Mouse (Mus musculus): ENCODE data around the gene Whrn. TPM values are rescaled to one million over a fixed set of nuclear protein-coding genes. Genes with fewer than 3 reads are reported as not detected.

Gene Whrn
- polyA plus RNA-seq, 1 experiment from 2014 or later: 3.1 TPM

- no peak overlapping the region for H3K4me2 ChIP-seq (ENCODE audit: low read length)
- WGBS: 49% methylated on average over 8 of the region's 8 CpGs
- H3K27ac ChIP-seq (replicated peaks in 1 of 2; ENCODE audit: control insufficient read depth in 1 of 2, insufficient read depth in 1 of 2, low read depth in 2 of 2, low read length in 2 of 2): no peak overlapping the region
- H3K9ac ChIP-seq (ENCODE audit: low read length): no peak overlapping the region
- no peak overlapping the region for H3K4me3 ChIP-seq (ENCODE audit: control insufficient read depth in 1 of 2, insufficient read depth in 1 of 2, low read depth in 1 of 2, low read length in 2 of 2)
- H3K9me3 ChIP-seq (ENCODE audit: control insufficient read depth, low read length): no peaks in the 10 kb centered on the region
- ATAC-seq (ENCODE audit: insufficient number of reproducible peaks, insufficient read depth, low FRiP score, low read depth): no peak
- no peaks in the 10 kb centered on the region for H3K27me3 ChIP-seq (ENCODE audit: control insufficient read depth, insufficient read depth, low read length)
- H3K4me1 ChIP-seq (ENCODE audit: control insufficient read depth in 2 of 2, insufficient read depth in 2 of 2, low read length in 2 of 2): peaks cover 6 to 13% of the 10 kb centered on the region in 2 experiments; a peak in 2 of 4 replicates
- H3K36me3 ChIP-seq (ENCODE audit: control insufficient read depth, insufficient read depth, low read length): peaks cover 16% of the 10 kb centered on the region
These were observed 106.5 kb downstream of the Whrn start for GRCm38 (mm10) chr4:63389121-63389886.

- no peaks in the 10 kb centered on the region for H3K27me3 ChIP-seq (ENCODE audit: control insufficient read depth, insufficient read depth, low read length)
- peaks cover 6 to 13% of the 10 kb centered on the region in 2 experiments; a peak in 2 of 4 replicates for H3K4me1 ChIP-seq (ENCODE audit: control insufficient read depth in 2 of 2, insufficient read depth in 2 of 2, low read length in 2 of 2)
- H3K9ac ChIP-seq (ENCODE audit: low read length): no peak overlapping the region
- H3K9me3 ChIP-seq (ENCODE audit: control insufficient read depth, low read length): no peaks in the 10 kb centered on the region
- 76% methylated on average over 6 of the region's 6 CpGs for WGBS
- no peak overlapping the region for H3K4me2 ChIP-seq (ENCODE audit: low read length)
- H3K36me3 ChIP-seq (ENCODE audit: control insufficient read depth, insufficient read depth, low read length): peaks cover 14% of the 10 kb centered on the region
- H3K4me3 ChIP-seq (ENCODE audit: control insufficient read depth in 1 of 2, insufficient read depth in 1 of 2, low read depth in 1 of 2, low read length in 2 of 2): no peak overlapping the region
- ATAC-seq (ENCODE audit: insufficient number of reproducible peaks, insufficient read depth, low FRiP score, low read depth): no peak
- H3K27ac ChIP-seq (replicated peaks in 1 of 2; ENCODE audit: control insufficient read depth in 1 of 2, insufficient read depth in 1 of 2, low read depth in 2 of 2, low read length in 2 of 2): no peak overlapping the region
These were observed 107.8 kb downstream of the Whrn start for GRCm38 (mm10) chr4:63388029-63388428.

GRCm38 (mm10) chr4:63385784-63386183 is 110.0 kb downstream of the Whrn start:
- no peaks in the 10 kb centered on the region for H3K9me3 ChIP-seq (ENCODE audit: control insufficient read depth, low read length)
- H3K4me2 ChIP-seq (ENCODE audit: low read length): no peak overlapping the region
- WGBS: 78% methylated on average over 11 of the region's 11 CpGs
- H3K4me1 ChIP-seq (ENCODE audit: control insufficient read depth in 2 of 2, insufficient read depth in 2 of 2, low read length in 2 of 2): peaks cover 0 to 4% of the 10 kb centered on the region in 2 experiments; a peak in 1 of 4 replicates
- H3K4me3 ChIP-seq (ENCODE audit: control insufficient read depth in 1 of 2, insufficient read depth in 1 of 2, low read depth in 1 of 2, low read length in 2 of 2): no peak overlapping the region
- peaks cover 25% of the 10 kb centered on the region for H3K36me3 ChIP-seq (ENCODE audit: control insufficient read depth, insufficient read depth, low read length)
- H3K27me3 ChIP-seq (ENCODE audit: control insufficient read depth, insufficient read depth, low read length): no peaks in the 10 kb centered on the region
- no peak overlapping the region for H3K27ac ChIP-seq (replicated peaks in 1 of 2; ENCODE audit: control insufficient read depth in 1 of 2, insufficient read depth in 1 of 2, low read depth in 2 of 2, low read length in 2 of 2)
- no peak for ATAC-seq (ENCODE audit: insufficient number of reproducible peaks, insufficient read depth, low FRiP score, low read depth)
- H3K9ac ChIP-seq (ENCODE audit: low read length): no peak overlapping the region

DNA sequence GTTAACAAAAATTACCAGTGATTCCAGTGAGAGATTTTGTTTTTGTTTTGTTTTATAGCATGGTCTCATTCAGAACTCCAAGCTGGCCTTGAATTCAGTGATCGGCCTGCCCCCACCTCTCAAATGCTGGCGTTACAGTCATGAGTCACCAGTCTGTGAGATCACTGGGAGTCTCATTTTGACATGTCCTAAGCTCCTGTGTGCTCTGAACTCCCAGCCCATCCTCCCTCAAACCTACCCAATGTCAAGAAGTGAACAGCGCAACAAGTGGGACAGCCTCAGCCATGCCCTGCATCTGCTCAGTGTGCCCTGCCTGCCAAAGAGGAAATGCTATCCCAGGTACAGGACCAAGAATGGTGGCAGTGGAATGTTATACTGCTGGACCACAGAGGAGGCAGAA is 110.5 kb downstream of the Whrn start:
- Histone ChIP-seq H3K4me1 (ENCODE audit: control insufficient read depth in 2 of 2, insufficient read depth in 2 of 2, low read length in 2 of 2) (peaks cover 0 to 4% of the 10 kb centered on the region in 2 experiments; a peak in 1 of 4 replicates), H3K27ac (replicated peaks in 1 of 2; ENCODE audit: control insufficient read depth in 1 of 2, insufficient read depth in 1 of 2, low read depth in 2 of 2, low read length in 2 of 2) (no peak overlapping the region), H3K36me3 (ENCODE audit: control insufficient read depth, insufficient read depth, low read length) (peaks cover 30% of the 10 kb centered on the region), H3K9ac (ENCODE audit: low read length) (no peak overlapping the region), H3K4me3 (ENCODE audit: control insufficient read depth in 1 of 2, insufficient read depth in 1 of 2, low read depth in 1 of 2, low read length in 2 of 2) (no peak overlapping the region), H3K4me2 (ENCODE audit: low read length) (no peak overlapping the region), H3K27me3 (ENCODE audit: control insufficient read depth, insufficient read depth, low read length) (no peaks in the 10 kb centered on the region), H3K9me3 (ENCODE audit: control insufficient read depth, low read length) (no peaks in the 10 kb centered on the region)
- 74% methylated on average over 3 of the region's 3 CpGs for WGBS
- no peak for ATAC-seq (ENCODE audit: insufficient number of reproducible peaks, insufficient read depth, low FRiP score, low read depth)

- Histone ChIP-seq H3K4me3 (ENCODE audit: control insufficient read depth in 1 of 2, insufficient read depth in 1 of 2, low read depth in 1 of 2, low read length in 2 of 2) (no peak overlapping the region), H3K36me3 (ENCODE audit: control insufficient read depth, insufficient read depth, low read length) (peaks cover 37% of the 10 kb centered on the region), H3K9ac (ENCODE audit: low read length) (no peak overlapping the region), H3K4me1 (ENCODE audit: control insufficient read depth in 2 of 2, insufficient read depth in 2 of 2, low read length in 2 of 2) (peaks cover 0 to 2% of the 10 kb centered on the region in 2 experiments; a peak in 1 of 4 replicates), H3K9me3 (ENCODE audit: control insufficient read depth, low read length) (no peaks in the 10 kb centered on the region), H3K27me3 (ENCODE audit: control insufficient read depth, insufficient read depth, low read length) (no peaks in the 10 kb centered on the region), H3K4me2 (ENCODE audit: low read length) (no peak overlapping the region), H3K27ac (replicated peaks in 1 of 2; ENCODE audit: control insufficient read depth in 1 of 2, insufficient read depth in 1 of 2, low read depth in 2 of 2, low read length in 2 of 2) (no peak overlapping the region)
- ATAC-seq (ENCODE audit: insufficient number of reproducible peaks, insufficient read depth, low FRiP score, low read depth): no peak
- WGBS: 81% methylated on average over 4 of the region's 4 CpGs
These were observed 111.5 kb downstream of the Whrn start for GRCm38 (mm10) chr4:63384262-63384661.

DNA sequence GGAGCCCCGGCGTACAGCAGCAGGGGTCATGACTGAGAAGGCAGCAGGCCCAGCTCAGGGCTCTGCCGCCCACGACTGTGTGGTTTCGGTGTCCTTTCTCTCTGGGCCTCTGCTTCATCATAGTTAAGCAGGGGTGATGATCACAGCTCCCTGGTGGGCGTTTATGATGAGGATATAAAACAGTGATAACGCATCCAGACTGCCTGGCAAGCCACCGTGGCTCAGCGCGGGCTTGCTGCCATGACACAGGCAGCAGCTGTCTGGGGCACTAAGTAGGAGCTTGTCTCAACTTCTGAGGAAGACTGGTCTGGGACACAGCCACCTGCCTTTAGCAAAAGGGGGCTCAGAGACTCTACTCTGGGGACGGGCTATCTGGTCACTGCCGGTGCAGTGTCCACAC is 112.3 kb downstream of the Whrn start:
- H3K4me2 ChIP-seq (ENCODE audit: low read length): no peak overlapping the region
- H3K9ac ChIP-seq (ENCODE audit: low read length): no peak overlapping the region
- no peak for ATAC-seq (ENCODE audit: insufficient number of reproducible peaks, insufficient read depth, low FRiP score, low read depth)
- H3K4me3 ChIP-seq (ENCODE audit: control insufficient read depth in 1 of 2, insufficient read depth in 1 of 2, low read depth in 1 of 2, low read length in 2 of 2): no peak overlapping the region
- no peaks in the 10 kb centered on the region for H3K4me1 ChIP-seq (ENCODE audit: control insufficient read depth in 2 of 2, insufficient read depth in 2 of 2, low read length in 2 of 2)
- H3K9me3 ChIP-seq (ENCODE audit: control insufficient read depth, low read length): no peaks in the 10 kb centered on the region
- peaks cover 45% of the 10 kb centered on the region for H3K36me3 ChIP-seq (ENCODE audit: control insufficient read depth, insufficient read depth, low read length)
- 82% methylated on average over 12 of the region's 12 CpGs for WGBS
- no peak overlapping the region for H3K27ac ChIP-seq (replicated peaks in 1 of 2; ENCODE audit: control insufficient read depth in 1 of 2, insufficient read depth in 1 of 2, low read depth in 2 of 2, low read length in 2 of 2)
- no peaks in the 10 kb centered on the region for H3K27me3 ChIP-seq (ENCODE audit: control insufficient read depth, insufficient read depth, low read length)

DNA sequence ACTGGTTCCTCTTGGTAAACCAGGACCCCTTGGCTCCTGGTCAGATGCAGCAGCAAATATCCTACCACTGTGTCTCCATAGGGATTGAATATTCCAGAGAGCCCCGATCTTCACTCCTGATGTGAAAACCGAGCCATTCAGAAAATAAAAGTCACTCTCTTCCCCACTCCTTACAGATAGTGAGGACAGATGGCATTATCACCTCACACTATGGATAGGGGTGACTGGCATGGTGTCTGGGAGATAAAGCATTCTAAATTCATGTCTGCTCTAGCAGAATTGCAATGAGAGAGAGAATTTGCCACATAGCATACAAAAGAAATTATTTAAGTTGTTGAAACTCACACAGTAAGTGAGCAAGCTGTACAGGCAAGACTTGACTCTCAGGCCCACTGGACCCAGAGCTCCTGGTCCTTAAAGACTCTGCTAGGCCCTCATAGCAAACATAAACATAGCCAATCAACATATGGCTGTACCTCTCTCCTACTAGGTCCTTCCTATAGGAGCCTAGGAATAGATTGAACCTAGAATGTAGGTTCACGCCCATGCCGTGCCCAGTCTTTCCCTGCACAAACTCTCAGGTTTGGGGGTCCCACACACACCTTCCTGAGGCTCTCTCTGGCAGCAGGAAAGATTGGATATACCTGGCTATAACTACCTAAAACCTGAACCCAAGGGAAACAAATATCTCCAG is 113.0 kb downstream of the Whrn start:
- ATAC-seq (ENCODE audit: insufficient number of reproducible peaks, insufficient read depth, low FRiP score, low read depth): no peak
- no peaks in the 10 kb centered on the region for H3K9me3 ChIP-seq (ENCODE audit: control insufficient read depth, low read length)
- WGBS: 75% methylated on average over 4 of the region's 4 CpGs
- H3K36me3 ChIP-seq (ENCODE audit: control insufficient read depth, insufficient read depth, low read length): peaks cover 42% of the 10 kb centered on the region
- no peaks in the 10 kb centered on the region for H3K4me1 ChIP-seq (ENCODE audit: control insufficient read depth in 2 of 2, insufficient read depth in 2 of 2, low read length in 2 of 2)
- H3K9ac ChIP-seq (ENCODE audit: low read length): no peak overlapping the region
- H3K27me3 ChIP-seq (ENCODE audit: control insufficient read depth, insufficient read depth, low read length): no peaks in the 10 kb centered on the region
- H3K4me2 ChIP-seq (ENCODE audit: low read length): no peak overlapping the region
- H3K27ac ChIP-seq (replicated peaks in 1 of 2; ENCODE audit: control insufficient read depth in 1 of 2, insufficient read depth in 1 of 2, low read depth in 2 of 2, low read length in 2 of 2): no peak overlapping the region
- no peak overlapping the region for H3K4me3 ChIP-seq (ENCODE audit: control insufficient read depth in 1 of 2, insufficient read depth in 1 of 2, low read depth in 1 of 2, low read length in 2 of 2)

All from heart, embryonic 14.5 days (tissue).